Comparison of ENCODE assay signal across 11 mouse cellular contexts in genomic region chr7:45537602-45538001, GRCm38 (mm10). TPM values are rescaled to one million over a fixed set of nuclear protein-coding genes. Genes with fewer than 3 reads are reported as not detected.
A peak's percentile ranks its signal among the peaks of the same experiment; 100 is the strongest.
DNase-seq lines count a peak whose midpoint lies in the region; ATAC-seq lines count a peak whose summit lies in the region.
"Had no signal": no experiment of that assay in that cellular context is flagged by ENCODE, and none has a peak within 500 bp of the region (broad histone marks: within the 10 kb centered on the region; RNA-seq: fewer than 3 reads in every experiment).

No protein-coding gene starts in this region.

- DNase-seq in cerebellum, adult 9-11 months, result peak; percentile 54
- no peak for DNase-seq in cerebellum, adult 18-20 months
- no peak for DNase-seq in neural tube, embryonic 11.5 days (ENCODE audit: low spot score)
- DNase-seq in neural tube, embryonic 10.5 days (ENCODE audit: extremely low spot score, low spot score), result no peak
- DNase-seq in adrenal gland, postnatal 25 days, result no peak
- no peak for DNase-seq in thymus, postnatal 4 days
- DNase-seq: adrenal gland, adult 8-10 months; thymus, adult 2 months had no signal

- peak overlapping the region; percentile 71 for H3K4me2 ChIP-seq in neural tube, embryonic 11.5 days (ENCODE audit: low read depth)
- peak overlapping the region; percentile 69 for H3K4me2 ChIP-seq in liver, embryonic 12.5 days

- H3K9ac ChIP-seq in neural tube, embryonic 11.5 days (ENCODE audit: low read length), result no peak overlapping the region
- H3K9ac ChIP-seq in liver, embryonic 12.5 days, result no peak overlapping the region

- H3K4me1 ChIP-seq in neural tube, embryonic 11.5 days (ENCODE audit: control insufficient read depth, insufficient read depth, low read length), result no peaks in the 10 kb centered on the region
- H3K4me1 ChIP-seq in liver, embryonic 12.5 days, result peaks cover 10% of the 10 kb centered on the region

- no peaks in the 10 kb centered on the region for H3K9me3 ChIP-seq in neural tube, embryonic 11.5 days (ENCODE audit: control insufficient read depth, low read length)
- H3K9me3 ChIP-seq in liver, embryonic 12.5 days (replicated peaks), result no peaks in the 10 kb centered on the region

- H3K27me3 ChIP-seq in neural tube, embryonic 11.5 days (ENCODE audit: control insufficient read depth, insufficient read depth, low read length), result no peaks in the 10 kb centered on the region
- peaks cover 36% of the 10 kb centered on the region for H3K27me3 ChIP-seq in liver, embryonic 12.5 days (replicated peaks)

- H3K4me3 ChIP-seq in neural tube, embryonic 11.5 days (ENCODE audit: low read depth, low read length), result peak overlapping the region; percentile 39
- no peak overlapping the region for H3K4me3 ChIP-seq in liver, embryonic 12.5 days

- H3K27ac ChIP-seq in neural tube, embryonic 11.5 days (ENCODE audit: low read depth, low read length), result no peak overlapping the region
- H3K27ac ChIP-seq in liver, embryonic 12.5 days, result no peak overlapping the region

- ATAC-seq in neural tube, embryonic 11.5 days (ENCODE audit: insufficient read depth, low FRiP score, low TSS enrichment), result no peak
- ATAC-seq in liver, embryonic 12.5 days, result no peak
- ATAC-seq in frontal cortex, adult (ENCODE audit: low TSS enrichment), result no peak

- H3K36me3 ChIP-seq in neural tube, embryonic 11.5 days (ENCODE audit: control insufficient read depth, insufficient read depth, low read length), result no peaks in the 10 kb centered on the region
- no peaks in the 10 kb centered on the region for H3K36me3 ChIP-seq in liver, embryonic 12.5 days

- WGBS in neural tube, embryonic 11.5 days, result 76% methylated on average over 10 of the region's 10 CpGs
- 75% methylated on average over 10 of the region's 10 CpGs for WGBS in liver, embryonic 12.5 days (ENCODE audit: insufficient replicate concordance)

RNA-seq across cellular contexts. Expression of gene Plekha4, which starts 11.5 kb away (rescaled TPM):
- 1.3 and 2.3 TPM in 2 replicates for polyA plus RNA-seq in neural tube, embryonic 11.5 days (2014; fragmentation: Nextera tagmentation; extraction: Ambion mirVana)
- 0.80 and 0.87 TPM in 2 replicates for polyA plus RNA-seq in liver, embryonic 12.5 days (2016; fragmentation: Nextera tagmentation; extraction: Ambion mirVana)
- total RNA-seq in adrenal gland, postnatal 25 days (2021), result 3.2 and 3.3 TPM in 2 replicates

RNA-seq across cellular contexts. Expression of gene Ppp1r15a, which starts 11.5 kb away (rescaled TPM):
- 16.0 and 17.7 TPM in 2 replicates for polyA plus RNA-seq in neural tube, embryonic 11.5 days (2014; fragmentation: Nextera tagmentation; extraction: Ambion mirVana)
- polyA plus RNA-seq in liver, embryonic 12.5 days (2016; fragmentation: Nextera tagmentation; extraction: Ambion mirVana), result 157 and 165 TPM in 2 replicates
- 28.0 and 29.6 TPM in 2 replicates for total RNA-seq in adrenal gland, postnatal 25 days (2021)

RNA-seq across cellular contexts. Expression of gene Hsd17b14, which starts 17.1 kb away (rescaled TPM):
- 0.78 and 1.1 TPM in 2 replicates for polyA plus RNA-seq in neural tube, embryonic 11.5 days (2014; fragmentation: Nextera tagmentation; extraction: Ambion mirVana)
- polyA plus RNA-seq in liver, embryonic 12.5 days (2016; fragmentation: Nextera tagmentation; extraction: Ambion mirVana), result 1.5 and 1.8 TPM in 2 replicates
- total RNA-seq in adrenal gland, postnatal 25 days (2021), result 0.95 and 1.0 TPM in 2 replicates
- total RNA-seq: monocyte, adult 5-6 weeks had no signal

RNA-seq across cellular contexts. Expression of gene Nucb1, which starts 27.4 kb away (rescaled TPM):
- 110 and 113 TPM in 2 replicates for polyA plus RNA-seq in neural tube, embryonic 11.5 days (2014; fragmentation: Nextera tagmentation; extraction: Ambion mirVana)
- 140 and 146 TPM in 2 replicates for polyA plus RNA-seq in liver, embryonic 12.5 days (2016; fragmentation: Nextera tagmentation; extraction: Ambion mirVana)
- 220 and 264 TPM in 2 replicates for total RNA-seq in adrenal gland, postnatal 25 days (2021)

RNA-seq across cellular contexts. Expression of gene Bcat2, which starts 32.4 kb away (rescaled TPM):
- 34.1 and 37.4 TPM in 2 replicates for polyA plus RNA-seq in neural tube, embryonic 11.5 days (2014; fragmentation: Nextera tagmentation; extraction: Ambion mirVana)
- polyA plus RNA-seq in liver, embryonic 12.5 days (2016; fragmentation: Nextera tagmentation; extraction: Ambion mirVana), result 50.4 and 54.7 TPM in 2 replicates
- 218 and 244 TPM in 2 replicates for total RNA-seq in adrenal gland, postnatal 25 days (2021)
